Mouse (Mus musculus) kidney, embryonic 16.5 days (tissue): ENCODE data around the gene Ppp1r13b. TPM values are rescaled to one million over a fixed set of nuclear protein-coding genes. Genes with fewer than 3 reads are reported as not detected.
A peak's percentile ranks its signal among the peaks of the same experiment; 100 is the strongest.

Experiments
- ATAC-seq: fragments of 200-750 bp; cut with Nextera tagmentation; 2 replicates; pipeline ENCODE4 v1.8.0; 2017; ENCODE audit warnings: moderate TSS enrichment; ENCODE audit not compliant: low FRiP score, low TSS enrichment
- H3K27ac ChIP-seq: fragments of 300-500 bp; sonication (generic); 2 replicates; pipeline ENCODE4 v1.5.1; 2014; ENCODE audit warnings: low read length
- H3K27me3 ChIP-seq: fragments of 300-500 bp; sonication (generic); 2 replicates; pipeline ENCODE4 v1.6.1; 2014; ENCODE audit warnings: low read length, control low read depth, mixed read lengths; ENCODE audit not compliant: insufficient read depth
- H3K36me3 ChIP-seq: fragments of 300-500 bp; sonication (generic); 2 replicates; pipeline ENCODE4 v1.6.1; 2014; ENCODE audit warnings: low read length, control low read depth, mixed read lengths; ENCODE audit not compliant: insufficient read depth
- H3K4me1 ChIP-seq: fragments of 300-500 bp; sonication (generic); 2 replicates; pipeline ENCODE4 v1.6.1; 2014; ENCODE audit warnings: low read length, control low read depth, mixed read lengths; ENCODE audit not compliant: insufficient read depth
- H3K4me2 ChIP-seq: fragments of 300-500 bp; sonication (generic); replicated peaks from 2 replicates; pipeline ENCODE4 v1.6.1; 2014; ENCODE audit warnings: low read depth, low read length
- H3K4me3 ChIP-seq: fragments of 300-500 bp; sonication (generic); 2 replicates; pipeline ENCODE4 v1.5.1; 2014; ENCODE audit warnings: mild to moderate bottlenecking, low read length
- H3K9ac ChIP-seq: fragments of 300-500 bp; sonication (generic); replicated peaks from 2 replicates; pipeline ENCODE4 v1.6.1; 2014; ENCODE audit warnings: low read length
- H3K9me3 ChIP-seq: fragments of 300-500 bp; sonication (generic); 2 replicates; pipeline ENCODE4 v1.6.1; 2016; ENCODE audit warnings: low read length, control low read depth
- WGBS: fragments of 180-500 bp; shearing (Covaris S2); extraction: QIAGEN DNeasy Blood & Tissue Kit; methylation state at CpG from one replicate; pipeline ENCODE4 v1.1.7; 2014; 5-methylcytosine and 5-hydroxymethylcytosine counted together
- polyA plus RNA-seq: library from polyadenylated mRNA; unstranded; fragments of >200 nt; fragmentation: Nextera tagmentation; extraction: Ambion mirVana; gene quantifications from 2 replicates; pipeline ENCODE4 v1.2.1, GENCODE M21; 2015

Ppp1r13b gene
- polyA plus RNA-seq, 1 experiment from 2014 or later: 14.7 TPM

GRCm38 (mm10) chr12:111907421-111907891 is 454 bp downstream of the Ppp1r13b start:
- 0% methylated on average over 47 of the region's 63 CpGs for WGBS
- peak overlapping the region; percentile 81 for H3K4me3 ChIP-seq
- no peaks in the 10 kb centered on the region for H3K36me3 ChIP-seq
- peak overlapping the region; percentile 87 for H3K27ac ChIP-seq
- peak overlapping the region; percentile 86 for H3K4me2 ChIP-seq
- peak overlapping the region; percentile 83 for H3K9ac ChIP-seq
- peaks cover 20% of the 10 kb centered on the region for H3K4me1 ChIP-seq
- H3K27me3 ChIP-seq: no peaks in the 10 kb centered on the region; the same call in 1 of the 2 replicates
- no peaks in the 10 kb centered on the region for H3K9me3 ChIP-seq
- peak; percentile 79 for ATAC-seq

DNA sequence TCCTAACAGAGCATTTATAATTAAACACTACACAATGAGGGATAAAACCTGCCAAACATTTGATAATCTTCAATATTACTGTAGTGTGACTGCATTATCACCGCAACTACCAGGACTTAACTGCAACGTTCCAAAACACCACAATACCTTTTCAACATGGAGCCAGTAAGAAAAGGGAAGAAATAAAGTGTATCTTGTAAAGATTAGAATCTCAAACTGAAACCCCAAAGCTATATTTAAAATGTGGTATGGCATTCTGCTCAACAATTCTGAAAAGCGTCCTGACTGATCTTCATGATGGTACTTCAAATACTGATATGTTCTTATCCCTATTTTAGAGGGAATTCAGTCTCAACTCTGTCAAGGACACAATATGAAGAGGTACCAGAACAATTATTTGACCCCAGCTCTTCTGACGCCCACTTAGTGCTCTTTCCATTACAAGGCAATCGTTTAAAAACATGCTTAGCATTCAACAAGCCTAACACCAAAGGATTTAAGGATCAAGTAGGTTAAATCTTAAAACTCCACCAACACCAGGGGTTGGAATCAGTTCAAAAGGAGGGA is 1.5 kb downstream of the Ppp1r13b start:
- H3K36me3 ChIP-seq: no peaks in the 10 kb centered on the region
- peak overlapping the region; percentile 81 for H3K4me3 ChIP-seq
- H3K4me2 ChIP-seq: peak overlapping the region; percentile 86
- 0 out of 2 replicates have a peak overlapping the region, but pooled peaks have one; percentile 25 for H3K9ac ChIP-seq
- no peaks in the 10 kb centered on the region for H3K9me3 ChIP-seq
- peaks cover 20% of the 10 kb centered on the region for H3K4me1 ChIP-seq
- ATAC-seq: no peak
- WGBS: 54% methylated on average over 5 of the region's 5 CpGs
- peak overlapping the region; percentile 48; the same call in 1 of the 2 replicates for H3K27ac ChIP-seq
- H3K27me3 ChIP-seq: no peaks in the 10 kb centered on the region; the same call in 1 of the 2 replicates

DNA sequence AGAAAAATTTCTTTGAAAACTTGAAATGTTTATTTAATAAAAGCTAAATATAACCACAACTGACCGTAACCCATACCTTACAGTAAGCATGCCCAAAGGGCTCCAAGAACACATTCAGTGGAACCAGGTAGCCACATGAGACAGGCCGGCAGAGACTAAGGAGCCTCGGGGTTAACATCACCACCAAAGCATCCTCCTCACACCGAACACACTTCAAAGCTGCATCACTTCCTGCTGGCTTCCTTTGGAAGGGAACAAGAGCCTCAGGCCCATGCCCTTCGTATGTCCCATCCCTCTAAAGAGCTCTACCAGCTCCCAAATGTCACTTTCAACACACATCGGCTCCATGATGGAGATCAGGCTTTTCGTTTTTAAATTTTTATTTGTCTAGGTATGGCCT is 5.4 kb downstream of the Ppp1r13b start:
- no peak overlapping the region for H3K4me2 ChIP-seq
- H3K9me3 ChIP-seq: no peaks in the 10 kb centered on the region
- H3K4me3 ChIP-seq: no peak overlapping the region
- peaks cover 15% of the 10 kb centered on the region for H3K4me1 ChIP-seq
- H3K9ac ChIP-seq: no peak overlapping the region
- WGBS: 75% methylated on average over 7 of the region's 7 CpGs
- H3K27ac ChIP-seq: no peak overlapping the region
- H3K36me3 ChIP-seq: no peaks in the 10 kb centered on the region
- H3K27me3 ChIP-seq: no peaks in the 10 kb centered on the region; the same call in 1 of the 2 replicates
- no peak for ATAC-seq

GRCm38 (mm10) chr12:111901105-111901875 is 6.6 kb downstream of the Ppp1r13b start:
- H3K4me2 ChIP-seq: no peak overlapping the region
- H3K27ac ChIP-seq: no peak overlapping the region

GRCm38 (mm10) chr12:111899646-111900045 is 8.3 kb downstream of the Ppp1r13b start:
- Histone ChIP-seq H3K4me3 (no peak overlapping the region), H3K36me3 (no peaks in the 10 kb centered on the region), H3K27me3 (no peaks in the 10 kb centered on the region), H3K4me2 (no peak overlapping the region), H3K4me1 (peaks cover 13% of the 10 kb centered on the region), H3K27ac (no peak overlapping the region), H3K9me3 (no peaks in the 10 kb centered on the region), H3K9ac (no peak overlapping the region)
- 65% methylated on average over 5 of the region's 5 CpGs for WGBS
- no peak for ATAC-seq

More at GRCm38 (mm10) chr12:111901105-111901875, 6.6 kb downstream of the Ppp1r13b start:
- Histone ChIP-seq H3K27me3 (no peaks in the 10 kb centered on the region; the same call in 1 of the 2 replicates), H3K4me1 (peaks cover 13% of the 10 kb centered on the region), H3K9ac (no peak overlapping the region), H3K9me3 (no peaks in the 10 kb centered on the region), H3K36me3 (no peaks in the 10 kb centered on the region), H3K4me3 (no peak overlapping the region)
- 74% methylated on average over 12 of the region's 12 CpGs for WGBS
- no peak for ATAC-seq

GRCm38 (mm10) chr12:111898686-111899085 is 9.2 kb downstream of the Ppp1r13b start:
- Histone ChIP-seq H3K4me3 (no peak overlapping the region), H3K4me1 (peaks cover 17% of the 10 kb centered on the region), H3K27me3 (no peaks in the 10 kb centered on the region), H3K9me3 (no peaks in the 10 kb centered on the region), H3K27ac (no peak overlapping the region), H3K9ac (no peak overlapping the region), H3K4me2 (no peak overlapping the region), H3K36me3 (no peaks in the 10 kb centered on the region)
- 68% methylated on average over 9 of the region's 9 CpGs for WGBS
- no peak for ATAC-seq

GRCm38 (mm10) chr12:111896908-111897661 is 10.8 kb downstream of the Ppp1r13b start:
- Histone ChIP-seq H3K27ac (peak overlapping the region; percentile 61), H3K4me3 (no peak overlapping the region), H3K27me3 (no peaks in the 10 kb centered on the region), H3K9me3 (no peaks in the 10 kb centered on the region), H3K36me3 (no peaks in the 10 kb centered on the region), H3K4me1 (peaks cover 20% of the 10 kb centered on the region), H3K9ac (no peak overlapping the region), H3K4me2 (no peak overlapping the region)
- ATAC-seq: peak; percentile 63; the same call in 1 of the 2 replicates
- WGBS: 65% methylated on average over 7 of the region's 7 CpGs

DNA sequence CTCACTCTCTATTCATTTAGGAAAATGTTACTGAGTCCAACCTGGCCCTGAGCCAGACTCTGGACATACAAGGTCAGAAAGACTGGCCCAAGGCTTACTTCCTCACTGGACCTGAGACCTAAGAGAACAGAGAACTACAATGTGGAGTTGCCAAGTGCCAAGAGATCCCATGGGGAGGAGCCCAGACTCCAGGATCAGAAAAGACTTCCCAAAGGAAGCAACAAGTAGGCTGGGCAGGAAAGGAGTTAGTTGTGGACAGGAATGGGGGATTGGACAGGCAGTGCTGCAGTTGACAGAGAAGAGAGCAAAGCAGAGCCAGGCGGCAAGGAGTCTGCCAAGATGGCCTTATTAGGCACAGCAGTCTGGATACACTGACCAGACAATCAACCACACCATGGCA is 13.8 kb downstream of the Ppp1r13b start:
- no peaks in the 10 kb centered on the region for H3K27me3 ChIP-seq
- no peak; the same call in 1 of the 2 replicates for ATAC-seq
- H3K4me3 ChIP-seq: no peak overlapping the region
- no peak overlapping the region for H3K4me2 ChIP-seq
- H3K27ac ChIP-seq: peak overlapping the region; percentile 34; the same call in 1 of the 2 replicates
- WGBS: 40% methylated on average over 1 of the region's 1 CpGs
- H3K4me1 ChIP-seq: peaks cover 20% of the 10 kb centered on the region
- H3K36me3 ChIP-seq: no peaks in the 10 kb centered on the region
- H3K9ac ChIP-seq: no peak overlapping the region
- H3K9me3 ChIP-seq: no peaks in the 10 kb centered on the region

DNA sequence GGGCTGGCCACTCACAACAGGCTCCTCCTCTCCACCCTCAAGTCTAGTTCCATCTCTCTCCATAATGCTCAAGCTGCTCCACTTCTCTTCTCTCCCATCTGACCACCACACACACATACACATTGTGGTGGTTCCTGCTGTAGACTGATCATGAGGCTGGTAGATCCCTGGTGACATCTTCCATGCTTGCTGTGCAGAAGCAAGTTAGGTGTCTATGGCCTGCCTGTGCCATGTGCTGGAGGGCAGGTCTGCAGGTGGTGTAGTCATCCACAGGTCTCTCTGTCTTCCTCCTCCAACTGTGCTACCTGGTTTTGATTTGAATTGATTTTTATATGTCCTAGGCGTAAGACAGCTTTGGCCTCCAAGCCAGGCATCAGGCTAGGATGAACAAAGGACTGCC is 14.9 kb downstream of the Ppp1r13b start:
- H3K4me3 ChIP-seq: no peak overlapping the region
- 96% methylated on average over 1 of the region's 1 CpGs for WGBS
- no peaks in the 10 kb centered on the region for H3K27me3 ChIP-seq
- H3K4me2 ChIP-seq: no peak overlapping the region
- no peaks in the 10 kb centered on the region for H3K36me3 ChIP-seq
- peaks cover 15% of the 10 kb centered on the region; the same call in 1 of the 2 replicates for H3K4me1 ChIP-seq
- no peaks in the 10 kb centered on the region for H3K9me3 ChIP-seq
- no peak overlapping the region for H3K27ac ChIP-seq
- no peak overlapping the region for H3K9ac ChIP-seq
- no peak for ATAC-seq
